Mouse (Mus musculus) heart, postnatal 10 days (tissue): Measurements from ENCODE around the gene Inpp5a. TPM values are rescaled to one million over a fixed set of nuclear protein-coding genes. Genes with fewer than 3 reads are reported as not detected.
"Not testable (repeated sequence)": the region's sequence is repeated elsewhere in the genome, so short reads cannot be mapped to it uniquely, and the experiment has no call there.

ENCODE experiments used
- DNase-seq, 2 experiments: peaks; one replicate each; pipeline ENCODE4 v3.0.0; 2021
- intact Hi-C: fragments of 180-260 bp; cut with DNase I; formaldehyde crosslinking; loops from one replicate; pipeline ENCODE4 v1.15.1; 2025
- total RNA-seq, 2 experiments: library from RNA; stranded (reverse); gene quantifications; 2 replicates each; pipeline ENCODE4 v1.2.3; 2021

The Inpp5a gene
- total RNA-seq, 2 experiments from 2014 or later: 185 to 197 TPM

DNA sequence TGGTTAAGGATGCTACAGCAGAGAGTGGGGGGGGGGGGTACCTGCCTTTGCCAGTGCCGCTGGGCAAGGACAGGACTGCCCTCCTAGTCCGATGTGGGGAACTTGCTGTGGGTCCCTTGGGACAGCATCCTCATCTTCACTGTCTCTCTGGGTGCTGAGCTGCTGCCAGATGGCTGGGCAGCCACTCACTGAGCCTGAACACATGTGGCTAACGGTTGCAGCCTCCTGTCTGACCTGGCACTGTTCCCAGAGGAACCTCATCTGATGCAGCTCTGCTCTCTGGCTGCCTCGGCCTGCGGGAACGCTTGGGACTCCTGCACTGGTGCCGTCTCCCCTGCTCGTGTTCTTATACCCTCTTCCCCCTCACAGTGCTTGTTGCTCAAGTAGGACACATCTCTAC, 8.6 kb downstream of the Inpp5a start:
- DNase-seq: peak; percentile 71 to 79
- intact Hi-C loops: no loop called here

- intact Hi-C loops: no loop called here
- DNase-seq: no peak
These were observed 9.2 kb downstream of the Inpp5a start for GRCm38 (mm10) chr7:139398111-139398510.

DNA sequence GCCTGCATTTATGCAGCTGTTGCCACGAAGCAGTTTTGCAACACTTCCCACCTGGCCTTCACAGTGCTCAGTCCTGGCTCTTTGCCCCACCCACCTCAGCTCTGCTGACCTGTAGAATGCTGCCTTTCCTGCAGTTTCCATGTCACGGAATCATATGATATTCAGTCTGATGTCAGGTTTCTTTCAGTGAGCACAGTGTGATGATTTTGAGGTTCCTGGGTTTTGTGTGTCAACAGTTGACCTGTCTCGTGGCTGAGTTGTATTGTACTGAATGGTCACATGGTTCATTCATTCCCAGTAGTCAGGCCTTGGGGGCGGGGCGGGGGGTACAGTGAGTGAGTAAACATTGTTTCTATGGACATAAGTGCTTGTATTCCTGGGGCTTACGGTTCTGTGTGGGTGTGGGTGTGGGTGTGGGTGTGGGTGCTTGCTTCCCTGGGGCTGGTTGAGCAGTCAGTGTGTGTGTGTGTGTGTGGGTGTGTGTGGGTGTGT, 9.7 kb downstream of the Inpp5a start:
- no peak for DNase-seq
- intact Hi-C loops: no loop called here

GRCm38 (mm10) chr7:139399572-139399971, 10.7 kb downstream of the Inpp5a start:
- DNase-seq: no peak
- intact Hi-C loops: no loop called here

DNA sequence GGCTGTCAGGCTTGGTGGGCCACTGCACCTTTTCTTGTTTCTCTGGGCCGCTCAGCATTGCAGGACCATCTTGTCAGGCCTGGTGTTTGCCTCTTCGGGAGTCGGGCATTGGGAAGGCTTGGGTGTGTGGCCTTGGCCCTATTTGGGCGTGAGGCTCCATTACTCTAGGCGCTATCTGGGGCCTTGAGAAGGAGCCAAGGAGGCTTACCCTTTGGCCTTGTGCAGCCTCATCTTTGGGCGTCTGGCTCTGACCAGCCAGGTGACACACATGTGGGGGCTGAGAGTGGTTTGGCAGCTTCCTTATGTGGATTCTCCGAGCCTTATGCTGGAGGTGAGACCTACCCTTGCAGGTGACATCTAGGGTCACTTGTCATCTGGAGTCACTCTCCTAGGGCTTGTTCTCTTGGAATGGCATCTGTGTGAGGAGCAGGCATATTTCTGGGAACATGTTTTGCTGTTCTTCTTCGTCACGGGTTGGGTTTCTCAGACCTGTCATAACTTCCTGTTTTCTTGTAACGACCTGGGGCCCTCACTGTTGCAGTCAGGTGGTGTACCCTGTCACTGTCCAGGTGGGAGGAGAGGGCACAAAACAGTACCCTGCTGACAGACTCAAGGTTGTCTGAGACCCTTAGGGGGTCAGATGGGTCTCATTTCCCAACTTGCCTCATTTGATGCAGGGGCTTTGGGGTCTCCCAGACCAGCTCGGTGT, 11.2 kb downstream of the Inpp5a start:
- intact Hi-C loops: no loop called here
- no peak for DNase-seq

DNA sequence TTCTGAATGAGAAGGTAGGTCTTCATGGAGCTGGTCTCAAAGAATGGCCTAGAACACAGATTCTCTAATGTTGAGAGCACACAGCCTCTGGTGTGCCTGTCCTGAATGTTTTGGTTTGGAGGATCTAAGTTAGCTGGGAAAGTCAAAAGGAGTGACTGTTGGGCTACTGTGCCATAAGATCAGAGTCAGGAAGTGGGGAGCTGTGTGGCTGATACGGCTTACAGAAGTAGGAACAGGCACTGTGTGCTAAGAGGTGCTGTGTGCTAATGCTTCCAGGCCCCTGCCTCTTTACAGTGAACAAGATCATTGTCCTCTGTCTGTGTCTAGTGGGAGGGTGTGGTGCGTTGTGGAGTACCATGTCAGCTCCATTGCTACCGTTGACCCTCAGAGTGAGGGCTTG, 12.0 kb downstream of the Inpp5a start:
- DNase-seq: no peak
- intact Hi-C loops: no loop called here

DNA sequence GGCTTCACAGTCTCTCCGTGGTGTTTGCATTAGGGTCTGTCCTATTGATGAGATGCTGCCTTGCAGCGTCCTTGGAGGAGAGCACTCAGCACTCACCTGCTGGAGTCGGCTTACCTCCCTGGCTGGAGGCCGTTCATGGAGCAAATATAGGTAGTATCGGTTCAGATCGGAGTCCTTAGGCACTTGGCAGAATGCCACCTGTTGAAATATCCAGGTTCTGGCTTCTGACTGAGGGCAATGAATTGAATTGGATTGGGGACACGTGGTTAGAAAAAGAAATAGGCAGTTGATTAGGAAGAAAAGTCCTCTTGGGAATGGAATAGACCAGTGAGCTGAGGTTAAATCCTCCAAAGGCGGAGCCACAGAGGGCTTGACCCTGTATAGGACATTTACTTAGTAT, 12.9 kb downstream of the Inpp5a start:
- intact Hi-C loops: no loop called here

GRCm38 (mm10) chr7:139402721-139403120, 13.8 kb downstream of the Inpp5a start:
- intact Hi-C loops: no loop called here
- no peak for DNase-seq

More for the DNA sequence above, 12.9 kb downstream of the Inpp5a start:
- no peak for DNase-seq

DNA sequence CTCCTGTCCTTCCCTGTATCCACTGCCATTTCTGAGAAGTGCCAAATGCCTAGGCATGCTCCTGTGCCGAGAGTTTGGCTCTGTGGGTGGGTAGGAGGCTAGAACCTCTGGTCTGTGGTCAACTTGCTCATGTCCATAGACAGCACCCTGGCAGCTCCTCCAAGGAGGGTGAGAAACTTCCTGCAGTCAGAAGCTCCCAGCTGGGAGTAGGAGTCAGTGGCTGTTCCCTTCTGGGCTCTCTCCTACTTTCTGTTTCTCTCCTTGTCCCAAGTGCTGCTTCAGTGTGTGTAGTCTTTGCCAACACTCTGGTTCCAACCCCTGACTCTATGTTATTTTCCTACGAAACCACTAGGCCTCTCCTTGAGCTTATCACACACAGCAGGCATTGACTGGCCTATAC, 17.7 kb downstream of the Inpp5a start:
- intact Hi-C loops: no loop called here
- DNase-seq: no peak

GRCm38 (mm10) chr7:139407966-139408365, 19.1 kb downstream of the Inpp5a start:
- peak in 1 of 2 experiments; percentile 31 for DNase-seq

DNA sequence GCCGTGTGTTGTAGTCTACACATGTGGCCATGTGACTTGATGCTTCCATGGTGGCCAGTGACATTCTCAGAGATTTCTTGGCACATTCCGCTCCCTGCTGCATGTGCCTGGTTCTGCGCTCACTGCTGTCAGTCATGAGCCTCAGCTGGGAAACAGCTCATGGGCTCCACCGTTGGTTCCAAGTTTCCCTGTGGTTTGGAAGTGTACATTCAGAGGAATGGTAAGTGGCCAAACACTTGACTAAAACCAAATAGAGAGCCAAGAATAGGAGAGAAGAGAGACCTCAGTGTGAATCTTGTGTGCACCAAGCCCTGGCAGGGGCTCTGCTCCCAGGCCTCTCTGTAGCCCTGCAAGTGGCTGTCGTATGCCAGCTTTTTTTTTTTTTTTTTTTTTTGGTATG, 21.0 kb downstream of the Inpp5a start:
- DNase-seq: no peak

More at GRCm38 (mm10) chr7:139407966-139408365, 19.1 kb downstream of the Inpp5a start:
- intact Hi-C loops: no loop called here

GRCm38 (mm10) chr7:139412223-139412950, 23.5 kb downstream of the Inpp5a start:
- DNase-seq: peak in 1 of 2 experiments; percentile 53
- intact Hi-C loops: no loop called here

More for the DNA sequence above, 21.0 kb downstream of the Inpp5a start:
- intact Hi-C loops: no loop called here

DNA sequence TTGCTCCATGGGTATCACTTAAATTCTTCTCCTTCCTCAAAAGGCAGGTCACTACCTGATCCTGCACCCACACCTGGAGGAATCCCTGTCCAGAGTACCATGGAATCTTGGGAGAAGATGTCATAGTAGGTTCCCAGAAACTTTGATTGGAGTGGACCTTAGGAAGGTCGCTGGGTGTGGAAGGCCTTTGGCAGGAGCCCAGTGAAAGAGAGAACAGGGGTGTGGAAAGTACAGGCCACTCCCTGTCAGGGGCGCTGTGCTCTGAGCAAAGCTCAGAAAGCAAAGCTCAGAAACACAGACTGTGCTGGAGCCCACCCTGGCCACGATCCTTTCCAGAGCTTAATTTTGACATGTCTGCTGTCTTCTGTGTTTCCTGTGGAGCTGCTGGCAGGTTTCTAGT, 24.5 kb downstream of the Inpp5a start:
- intact Hi-C loops: no loop called here
- no peak for DNase-seq

DNA sequence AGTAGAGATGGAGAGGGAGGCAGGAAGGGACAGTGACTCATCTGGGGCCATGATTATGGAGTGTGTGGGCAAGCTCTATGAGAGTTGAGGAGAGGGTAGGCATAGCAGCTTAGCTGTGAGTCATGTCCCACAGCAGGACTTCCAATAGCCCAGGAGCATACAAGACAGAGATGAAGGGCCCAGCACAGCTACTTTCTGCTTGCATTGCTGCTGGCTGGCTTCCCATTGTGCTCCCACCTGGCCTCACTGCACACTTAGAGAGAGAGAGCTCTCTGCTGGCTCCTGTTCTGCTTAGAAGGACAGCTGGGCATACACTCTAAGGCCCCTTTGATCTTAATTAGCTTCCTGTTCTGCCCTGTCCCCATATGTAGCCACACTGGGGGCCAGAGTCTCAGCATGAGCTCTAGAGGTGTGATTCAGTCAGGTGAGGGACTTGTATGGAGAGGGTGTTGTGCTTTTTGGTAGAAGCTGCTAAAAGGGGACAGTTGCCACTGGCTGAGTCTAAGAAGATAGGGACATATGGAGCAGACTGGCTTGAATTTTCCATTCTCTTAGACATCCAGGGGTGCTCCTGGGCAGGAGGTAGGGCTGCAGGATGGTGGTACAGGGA, 26.8 kb downstream of the Inpp5a start:
- intact Hi-C loops: no loop called here
- DNase-seq: no peak

- intact Hi-C loops: no loop called here
- DNase-seq: no peak
These were observed 29.5 kb downstream of the Inpp5a start for GRCm38 (mm10) chr7:139418371-139418770.

GRCm38 (mm10) chr7:139422827-139423226, 33.9 kb downstream of the Inpp5a start:
- intact Hi-C loops: no loop called here
- DNase-seq: no peak

DNA sequence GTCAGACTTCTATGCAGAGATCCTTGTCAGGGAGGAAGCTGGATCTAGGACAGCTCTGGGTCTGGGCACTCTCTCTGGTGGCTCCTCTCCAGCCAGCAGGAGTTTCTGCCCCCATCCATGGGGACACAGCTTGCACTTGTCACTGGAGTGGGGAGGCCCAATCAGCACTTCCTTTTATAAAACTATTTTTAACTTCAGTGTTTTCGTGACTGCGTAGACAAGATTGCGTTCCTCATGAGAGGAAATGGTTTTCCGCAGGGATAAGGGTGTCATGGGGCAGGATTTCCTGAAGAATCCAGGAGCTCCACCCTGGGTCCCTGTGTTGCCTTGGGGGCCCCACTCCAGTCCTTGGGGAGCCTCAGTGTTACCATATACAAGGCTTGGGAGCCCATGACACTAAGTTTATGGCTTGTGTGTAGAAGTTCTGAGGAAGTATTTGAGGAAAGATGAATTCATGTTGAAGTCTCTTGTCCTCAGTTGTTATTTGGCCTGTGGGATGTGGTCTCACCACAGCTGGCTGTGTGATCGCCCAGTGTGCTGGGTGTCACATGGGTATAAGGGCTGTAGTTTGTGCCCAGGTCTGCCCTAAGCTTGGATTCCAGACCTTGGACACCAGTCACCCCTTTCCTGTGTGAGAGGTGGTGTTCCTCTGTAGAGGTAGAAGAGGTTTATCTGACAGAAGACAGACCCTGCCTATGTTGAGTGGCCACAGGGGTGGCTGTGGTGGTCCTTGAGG, 45.4 kb downstream of the Inpp5a start:
- intact Hi-C loops: no loop called here
- DNase-seq: peak; percentile 80 to 85

GRCm38 (mm10) chr7:139434931-139435330, 46.0 kb downstream of the Inpp5a start:
- DNase-seq, intact Hi-C loops: not testable (repeated sequence)

DNA sequence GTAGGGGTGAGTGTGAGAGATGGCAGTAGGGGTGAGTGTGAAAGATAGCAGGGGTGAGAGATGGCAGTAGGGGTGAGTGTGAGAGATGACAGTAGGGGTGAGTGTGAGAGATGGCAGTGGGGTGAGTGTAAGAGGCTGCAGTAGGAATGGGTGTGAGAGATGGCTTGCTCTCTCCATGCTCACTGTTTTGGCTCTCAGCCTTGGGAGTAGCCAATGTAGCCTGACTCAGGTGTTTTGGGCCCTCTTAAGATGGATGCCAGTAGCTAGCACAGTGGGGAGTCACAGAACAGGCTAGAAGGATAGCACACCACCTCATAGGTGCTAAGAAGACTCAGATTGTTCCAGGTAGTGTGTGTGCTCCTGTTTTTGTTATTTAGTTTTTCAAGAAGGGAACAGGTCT, 46.8 kb downstream of the Inpp5a start:
- DNase-seq: no peak
- intact Hi-C loops: no loop called here

GRCm38 (mm10) chr7:139436951-139437350, 48.0 kb downstream of the Inpp5a start:
- DNase-seq: no peak
- intact Hi-C loops: no loop called here

- intact Hi-C loops: no loop called here
- DNase-seq: no peak
These were observed 48.6 kb downstream of the Inpp5a start for GRCm38 (mm10) chr7:139437471-139437870.
